Comparison of ENCODE assay signal across 40 mouse cellular contexts in genomic region chr10:116132233-116132632, GRCm38 (mm10). TPM values are rescaled to one million over a fixed set of nuclear protein-coding genes. Genes with fewer than 3 reads are reported as not detected.
DNase-seq lines count a peak whose midpoint lies in the region; ATAC-seq lines count a peak whose summit lies in the region.
"Had no signal": no experiment of that assay in that cellular context is flagged by ENCODE, and none has a peak within 500 bp of the region (broad histone marks: within the 10 kb centered on the region; RNA-seq: fewer than 3 reads in every experiment).

No protein-coding gene starts in this region.

- no peak overlapping the region for H3K4me3 ChIP-seq in hindbrain, embryonic 12.5 days
- H3K4me3 ChIP-seq: embryonic facial prominence, embryonic 15.5 days; forebrain, embryonic 13.5 days; hindbrain, embryonic 13.5 days; midbrain, embryonic 10.5 days; midbrain, embryonic 15.5 days; neural tube, embryonic 15.5 days had no signal

- H3K9me3 ChIP-seq in hindbrain, embryonic 12.5 days (replicated peaks) = no peaks in the 10 kb centered on the region
- H3K9me3 ChIP-seq: embryonic facial prominence, embryonic 15.5 days; forebrain, embryonic 13.5 days; hindbrain, embryonic 13.5 days; midbrain, embryonic 10.5 days; midbrain, embryonic 15.5 days; neural tube, embryonic 15.5 days had no signal

- H3K4me1 ChIP-seq in hindbrain, embryonic 12.5 days = no peaks in the 10 kb centered on the region
- H3K4me1 ChIP-seq: embryonic facial prominence, embryonic 15.5 days; forebrain, embryonic 13.5 days; hindbrain, embryonic 13.5 days; midbrain, embryonic 10.5 days; midbrain, embryonic 15.5 days; neural tube, embryonic 15.5 days had no signal

- no peaks in the 10 kb centered on the region for H3K27me3 ChIP-seq in hindbrain, embryonic 12.5 days
- H3K27me3 ChIP-seq: embryonic facial prominence, embryonic 15.5 days; forebrain, embryonic 13.5 days; hindbrain, embryonic 13.5 days; midbrain, embryonic 15.5 days; neural tube, embryonic 15.5 days had no signal

- DNase-seq in frontal cortex, adult 2 months (ENCODE audit: extremely low spot score in 1 of 2, low spot score in 1 of 2) = peak; percentile 35 to 72
- no peak for DNase-seq in frontal cortex, postnatal 25 days (ENCODE audit: low spot score in 2 of 2)
- peak; percentile 35 to 46 for DNase-seq in right cerebral cortex, adult 2 months (ENCODE audit: low spot score in 2 of 2)
- DNase-seq in right cerebral cortex, postnatal 25 days = no peak
- DNase-seq in forelimb bud, embryonic 11.5 days (ENCODE audit: low read depth, low spot score) = peak; percentile 10
- DNase-seq: adrenal gland, postnatal 25 days; B cell, adult 2 months; cerebellum, adult 18-20 months; cerebellum, postnatal 10 days; gastrocnemius, postnatal 25 days; heart, adult 18-20 months; heart, postnatal 36 days; kidney, adult 9 months; kidney, postnatal 25 days; liver; lung, embryonic 14.5 days; lung, postnatal 14 days; retina, postnatal 1 day; thymus, postnatal 4 days had no signal

- H3K36me3 ChIP-seq in hindbrain, embryonic 12.5 days = no peaks in the 10 kb centered on the region
- H3K36me3 ChIP-seq: embryonic facial prominence, embryonic 15.5 days; hindbrain, embryonic 13.5 days; midbrain, embryonic 10.5 days; midbrain, embryonic 15.5 days; neural tube, embryonic 15.5 days had no signal

- WGBS in hindbrain, embryonic 12.5 days = 72% methylated on average over 4 of the region's 4 CpGs

- H3K4me2 ChIP-seq in hindbrain, embryonic 12.5 days (replicated peaks) = no peak overlapping the region
- H3K4me2 ChIP-seq: embryonic facial prominence, embryonic 15.5 days; forebrain, embryonic 13.5 days; heart, embryonic 11.5 days; hindbrain, embryonic 13.5 days; lung, embryonic 14.5 days; midbrain, embryonic 15.5 days; neural tube, embryonic 15.5 days had no signal

- H3K27ac ChIP-seq in hindbrain, embryonic 12.5 days = no peak overlapping the region
- H3K27ac ChIP-seq: embryonic facial prominence, embryonic 15.5 days; forebrain, embryonic 13.5 days; hindbrain, embryonic 13.5 days; liver, embryonic 14.5 days; midbrain, embryonic 10.5 days; midbrain, embryonic 15.5 days; neural tube, embryonic 15.5 days had no signal

- ATAC-seq in hindbrain, embryonic 12.5 days (ENCODE audit: low FRiP score) = no peak
- no peak for ATAC-seq in erythroid progenitor cell, adult 5-6 weeks (replicated peaks; ENCODE audit: low FRiP score, poor library complexity, severe bottlenecking)
- ATAC-seq: forebrain, embryonic 13.5 days; intestine, postnatal 0 days; midbrain, embryonic 15.5 days had no signal

- no peak overlapping the region for H3K9ac ChIP-seq in hindbrain, embryonic 12.5 days
- H3K9ac ChIP-seq: embryonic facial prominence, embryonic 15.5 days; forebrain, embryonic 13.5 days; hindbrain, embryonic 13.5 days; liver, embryonic 14.5 days; lung, embryonic 14.5 days; midbrain, embryonic 15.5 days; neural tube, embryonic 15.5 days had no signal

RNA-seq across cellular contexts. Expression of gene 4933416C03Rik, which starts 18.5 kb away (rescaled TPM):
- not detected in 2 replicates for polyA plus RNA-seq in frontal cortex, adult 2 months (2012; rRNA removed)
- polyA plus RNA-seq in hindbrain, embryonic 12.5 days (2016; fragmentation: Nextera tagmentation; extraction: Ambion mirVana) = 0.13 TPM in 1 of 2 replicates, not detected in the other
- not detected in 2 replicates for total RNA-seq in erythroid progenitor cell, adult 5-6 weeks (2015; ENCODE audit: low replicate concordance)
- not detected in 2 replicates for total RNA-seq in erythroid progenitor cell, adult 5-6 weeks (2017; ENCODE audit: low replicate concordance)
- total RNA-seq: adrenal gland, adult 18-20 months; adrenal gland, postnatal 25 days; common myeloid progenitor, adult 5-6 weeks; gastrocnemius, adult 18-20 months; gastrocnemius, postnatal 25 days; heart, adult 18-20 months; heart, postnatal 36 days; layer of hippocampus, adult 18-20 months; layer of hippocampus, postnatal 10 days; left cerebral cortex, adult 8-10 months had no signal
- polyA plus RNA-seq: brain, embryonic 14.5 days; embryonic facial prominence, embryonic 15.5 days; forebrain, embryonic 13.5 days; heart, embryonic 11.5 days; heart, embryonic 16.5 days; hindbrain, embryonic 13.5 days; intestine, postnatal 0 days; limb, embryonic 11.5 days; liver, embryonic 14.5 days; lung, embryonic 14.5 days; midbrain, embryonic 10.5 days; thymus, postnatal 0 days had no signal

Comparison
In these comparisons a context has a peak if more than half of its experiments do, and no peak if none do; other contexts are left out.
1. DNase-seq: peak in frontal cortex, adult 2 months (2 of 2), right cerebral cortex, adult 2 months (2 of 2) and forelimb bud, embryonic 11.5 days (single experiment); none in frontal cortex, postnatal 25 days (0 of 2) and right cerebral cortex, postnatal 25 days (single experiment).